Mouse (Mus musculus) gastrocnemius, postnatal 25 days (tissue): ENCODE results near the gene Myo9b. TPM values are rescaled to one million over a fixed set of nuclear protein-coding genes. Genes with fewer than 3 reads are reported as not detected.

Source experiments
- total RNA-seq, 2 experiments: library from RNA; stranded (reverse); gene quantifications; 1 replicate in 1 of 2; 2 replicates in 1 of 2; pipeline ENCODE4 v1.2.3; 2021

Gene Myo9b
- total RNA-seq, 2 experiments from 2014 or later = 9.1 to 12.2 TPM

Other genes starting within 250 kb of the Myo9b start
- 10 to 100 TPM in 1 of 2 experiments, 1 to 10 TPM in 1; 7.4 to 11.3 TPM for gene Haus8, start 220 bp downstream of the Myo9b start, total RNA-seq
- gene Use1, start 94.1 kb downstream of the Myo9b start, total RNA-seq = 10 to 100 TPM; 84.5 to 94.4 TPM
- gene Ocel1, start 98.6 kb downstream of the Myo9b start, total RNA-seq = 1 to 10 TPM; 6.9 to 8.0 TPM
- gene Nr2f6, start 109.2 kb downstream of the Myo9b start, total RNA-seq = 10 to 100 TPM; 21.6 to 21.7 TPM
- 1 to 10 TPM; 5.5 to 9.9 TPM for gene Ushbp1, start 123.1 kb downstream of the Myo9b start, total RNA-seq
- gene Babam1, start 124.1 kb downstream of the Myo9b start, total RNA-seq = 10 to 100 TPM; 59.2 to 71.2 TPM
- gene Ankle1, start 133.3 kb downstream of the Myo9b start, total RNA-seq = under 1 TPM; 0.20 to 0.29 TPM
- gene Abhd8, start 190.9 kb downstream of the Myo9b start, total RNA-seq = 10 to 100 TPM; 27.6 to 28.9 TPM
- gene Mrpl34, start 192.2 kb downstream of the Myo9b start, total RNA-seq = 10 to 100 TPM; 62.6 to 75.2 TPM
- 10 to 100 TPM; 23.9 to 24.9 TPM for gene Dda1, start 196.5 kb downstream of the Myo9b start, total RNA-seq
- gene Ano8, start 213.2 kb downstream of the Myo9b start, total RNA-seq = 10 to 100 TPM; 17.1 to 18.4 TPM
- 10 to 100 TPM in 1 of 2 experiments, 1 to 10 TPM in 1; 9.6 to 11.5 TPM for gene Gtpbp3, start 215.4 kb downstream of the Myo9b start, total RNA-seq
- gene Plvap, start 239.0 kb downstream of the Myo9b start, total RNA-seq = 10 to 100 TPM in 1 of 2 experiments, 1 to 10 TPM in 1; 8.4 to 22.5 TPM